Mouse (Mus musculus): ENCODE data around the gene Chd6. TPM values are rescaled to one million over a fixed set of nuclear protein-coding genes. Genes with fewer than 3 reads are reported as not detected.
A peak's percentile ranks its signal among the peaks of the same experiment; 100 is the strongest.

Chd6 gene
- 10 to 100 TPM; 53.4 to 54.2 TPM for total RNA-seq (2021)

GRCm38 (mm10) chr2:161108933-161109371, at the start of gene Chd6:
Chd6 (minus strand) TSS chr2:161109075.
- intact Hi-C loops (cut with DNase I) = loop anchor here (5.0 kb wide), 1 partner anchor 67 kb away; no protein-coding TSS in a partner anchor
- DNase-seq (ENCODE audit: extremely low spot score in 1 of 2, low spot score in 2 of 2) = peak; percentile 99

- intact Hi-C loops (cut with DNase I) = no loop called here
- DNase-seq (ENCODE audit: extremely low spot score in 1 of 2, low spot score in 2 of 2) = no peak
These were observed 41.3 kb upstream of the Chd6 start for GRCm38 (mm10) chr2:161150004-161150842.

DNA sequence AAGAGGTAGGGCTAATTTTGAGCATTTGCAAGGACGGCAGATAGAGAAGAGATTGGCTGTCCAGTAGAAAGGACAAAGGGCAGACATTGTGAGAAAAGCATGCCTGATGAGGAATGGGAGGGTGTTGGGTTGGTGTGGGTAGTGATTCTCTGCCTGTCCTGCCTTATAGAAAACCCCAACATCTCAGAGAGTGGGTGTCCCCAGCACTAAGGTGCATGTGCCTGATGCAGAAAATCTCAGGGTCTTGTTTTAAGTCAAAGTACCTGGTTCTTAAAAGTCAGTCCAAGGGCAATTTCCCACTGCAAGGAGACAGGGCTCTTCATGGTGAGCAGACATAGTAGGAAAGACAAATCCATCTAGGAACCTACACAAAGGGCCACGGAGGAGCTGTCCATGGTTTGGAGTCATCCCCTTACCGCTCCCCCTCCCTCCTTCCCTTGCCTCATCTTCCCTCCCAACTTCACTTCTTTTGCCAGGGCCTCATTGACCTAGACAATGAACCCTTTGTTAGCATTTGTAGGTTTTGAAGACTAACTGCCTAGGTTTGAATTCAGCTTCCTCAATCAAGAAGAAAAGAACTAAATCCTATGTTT, 39.6 kb upstream of the Chd6 start:
- no peak for DNase-seq (ENCODE audit: extremely low spot score in 1 of 2, low spot score in 2 of 2)
- intact Hi-C loops (cut with DNase I) = no loop called here

- peak; percentile 31 to 55 for DNase-seq (ENCODE audit: extremely low spot score in 1 of 2, low spot score in 2 of 2)
- intact Hi-C loops (cut with DNase I) = no loop called here
These were observed 39.0 kb upstream of the Chd6 start for GRCm38 (mm10) chr2:161147656-161148427.

- intact Hi-C loops (cut with DNase I) = no loop called here
- no peak for DNase-seq (ENCODE audit: extremely low spot score in 1 of 2, low spot score in 2 of 2)
These were observed 35.9 kb upstream of the Chd6 start for GRCm38 (mm10) chr2:161144799-161145198.

- no peak for DNase-seq (ENCODE audit: extremely low spot score in 1 of 2, low spot score in 2 of 2)
- intact Hi-C loops (cut with DNase I) = no loop called here
These were observed 30.0 kb upstream of the Chd6 start for GRCm38 (mm10) chr2:161138672-161139536.

DNA sequence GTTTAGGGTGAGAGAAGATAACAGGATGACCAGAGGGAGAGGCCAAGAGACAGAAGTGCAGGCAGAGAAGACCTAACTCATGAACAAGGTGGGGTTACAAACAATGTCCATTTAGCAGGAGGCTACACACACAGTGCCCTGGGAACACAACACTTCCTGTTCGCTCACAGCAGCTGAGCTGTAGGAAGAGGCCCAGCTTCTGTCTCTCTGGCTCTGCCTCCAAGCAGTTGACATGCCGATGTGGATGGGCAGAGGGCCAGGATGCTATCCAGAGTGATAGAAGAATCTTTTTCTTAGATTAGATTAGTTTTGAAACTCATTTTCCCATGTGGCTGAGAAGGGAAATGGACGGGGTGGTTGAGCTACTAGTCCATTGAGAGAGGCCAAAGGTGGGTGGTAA, 28.1 kb upstream of the Chd6 start:
- intact Hi-C loops (cut with DNase I) = no loop called here
- no peak for DNase-seq (ENCODE audit: extremely low spot score in 1 of 2, low spot score in 2 of 2)

GRCm38 (mm10) chr2:161128367-161129111, 19.7 kb upstream of the Chd6 start:
- peak in 1 of 2 experiments; percentile 56 for DNase-seq (ENCODE audit: extremely low spot score in 1 of 2, low spot score in 2 of 2)
- intact Hi-C loops (cut with DNase I) = no loop called here

DNA sequence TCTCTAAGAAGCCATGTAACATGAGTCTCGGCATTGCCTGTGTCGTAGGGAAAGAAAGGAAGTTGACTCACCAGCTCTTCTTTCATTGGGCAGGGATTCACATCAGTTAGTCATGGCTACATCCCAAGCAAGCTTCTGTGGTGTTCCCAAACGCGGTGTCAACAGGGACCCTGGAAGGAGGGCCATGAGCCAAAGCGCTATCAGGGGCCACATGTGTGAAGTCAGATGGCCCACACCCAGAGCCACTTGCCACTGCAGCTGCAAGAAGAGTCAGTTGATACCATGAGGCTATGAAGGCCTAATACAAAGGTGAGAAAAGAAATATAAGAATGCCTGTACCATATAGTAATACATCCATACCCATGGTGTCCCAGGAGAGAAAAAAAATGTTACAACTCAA, 3.1 kb upstream of the Chd6 start:
- intact Hi-C loops (cut with DNase I) = loop anchor here (5.0 kb wide), 1 partner anchor 65 kb away; no protein-coding TSS in a partner anchor
- DNase-seq (ENCODE audit: extremely low spot score in 1 of 2, low spot score in 2 of 2) = no peak

DNA sequence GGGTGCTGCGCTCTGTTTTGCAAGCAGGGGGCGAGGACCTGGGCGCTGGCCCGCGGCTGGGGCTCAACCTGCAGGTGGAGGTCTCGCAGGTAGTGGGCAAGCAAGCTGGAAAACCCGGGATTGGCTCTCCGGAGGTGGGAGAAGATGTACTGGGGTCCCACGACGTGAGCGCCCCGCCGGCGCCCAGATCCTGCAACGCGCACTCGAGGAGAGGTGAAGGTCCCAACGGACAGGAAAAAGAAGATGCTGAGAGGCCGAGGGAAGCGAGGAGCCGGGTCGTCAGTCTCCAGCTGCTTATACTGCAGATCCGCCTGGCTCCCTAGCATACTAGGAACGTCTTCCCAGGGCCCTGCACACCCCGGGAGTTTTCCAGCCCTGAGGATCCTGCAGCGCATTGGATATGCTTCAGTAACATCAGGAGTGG, 535 bp upstream of the Chd6 start:
- intact Hi-C loops (cut with DNase I) = loop anchor here (5.0 kb wide), 1 partner anchor 67 kb away; no protein-coding TSS in a partner anchor
- no peak for DNase-seq (ENCODE audit: extremely low spot score in 1 of 2, low spot score in 2 of 2)

DNA sequence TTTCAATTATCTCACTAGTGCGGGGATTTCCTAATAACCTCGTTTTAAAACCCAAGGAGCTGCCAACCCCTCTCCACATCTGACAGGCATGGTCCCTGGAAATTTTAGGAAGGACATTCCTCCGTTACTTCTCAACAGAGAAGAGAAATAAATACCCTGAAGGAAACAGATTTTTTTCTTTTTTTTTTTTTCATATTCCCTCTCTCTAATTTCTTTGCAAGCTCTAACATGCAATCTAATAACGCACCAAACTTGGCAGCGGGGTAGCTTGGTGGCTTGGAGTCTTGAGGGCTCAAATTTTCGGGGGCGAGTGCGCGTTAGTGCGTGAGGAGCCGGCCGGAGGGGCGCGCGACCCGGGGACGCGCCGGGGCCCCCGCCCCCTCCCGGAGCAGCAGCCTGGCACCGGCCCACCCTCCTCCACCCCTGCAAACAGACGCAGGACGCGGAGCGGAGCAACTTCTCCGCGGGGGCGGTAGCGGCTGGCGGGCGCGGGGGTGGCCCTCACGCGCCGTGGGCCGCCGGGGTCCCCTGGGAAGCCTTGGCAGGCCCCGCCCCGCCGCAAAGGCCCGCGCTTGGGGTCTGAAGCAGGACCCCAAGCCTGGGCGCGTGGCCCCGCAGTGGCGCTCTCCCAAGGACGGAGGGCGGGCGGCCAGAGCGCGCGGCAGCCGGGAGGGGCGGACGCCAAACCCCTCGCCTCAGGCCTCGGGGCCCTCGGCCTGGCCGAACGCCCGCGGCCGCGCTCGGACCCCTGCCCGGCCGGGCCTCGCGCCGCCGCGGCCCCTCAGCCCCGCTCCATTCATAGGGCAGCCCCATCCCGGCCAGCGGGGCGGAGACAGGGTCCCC, 569 bp downstream of the Chd6 start:
- DNase-seq (ENCODE audit: extremely low spot score in 1 of 2, low spot score in 2 of 2) = peak in 1 of 2 experiments; percentile 78
- intact Hi-C loops (cut with DNase I) = loop anchor here (5.0 kb wide), 1 partner anchor 66 kb away; no protein-coding TSS in a partner anchor

GRCm38 (mm10) chr2:161107236-161107635, 1.6 kb downstream of the Chd6 start:
- DNase-seq (ENCODE audit: extremely low spot score in 1 of 2, low spot score in 2 of 2) = no peak
- intact Hi-C loops (cut with DNase I) = loop anchor here (5.0 kb wide), 1 partner anchor 65 kb away; no protein-coding TSS in a partner anchor

DNA sequence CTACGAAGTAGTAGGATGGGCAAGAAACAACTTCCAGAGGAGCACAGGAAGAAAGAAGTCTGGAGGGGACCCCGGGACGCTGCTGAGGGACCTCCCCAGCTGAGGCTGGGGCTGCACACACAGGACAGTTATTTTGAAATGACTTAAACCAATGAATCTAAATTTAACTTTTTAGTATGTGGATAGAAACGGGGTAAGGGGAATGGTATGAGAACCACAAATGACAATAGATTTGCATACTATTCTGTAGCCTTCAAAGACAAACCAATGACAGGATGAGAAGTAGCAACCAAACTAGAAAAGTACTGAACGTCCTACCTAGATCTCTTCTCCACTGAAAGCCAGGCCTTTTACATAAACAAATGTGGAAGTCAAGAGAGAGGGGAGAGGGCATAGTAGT, 5.1 kb downstream of the Chd6 start:
- intact Hi-C loops (cut with DNase I) = no loop called here
- DNase-seq (ENCODE audit: extremely low spot score in 1 of 2, low spot score in 2 of 2) = no peak

DNA sequence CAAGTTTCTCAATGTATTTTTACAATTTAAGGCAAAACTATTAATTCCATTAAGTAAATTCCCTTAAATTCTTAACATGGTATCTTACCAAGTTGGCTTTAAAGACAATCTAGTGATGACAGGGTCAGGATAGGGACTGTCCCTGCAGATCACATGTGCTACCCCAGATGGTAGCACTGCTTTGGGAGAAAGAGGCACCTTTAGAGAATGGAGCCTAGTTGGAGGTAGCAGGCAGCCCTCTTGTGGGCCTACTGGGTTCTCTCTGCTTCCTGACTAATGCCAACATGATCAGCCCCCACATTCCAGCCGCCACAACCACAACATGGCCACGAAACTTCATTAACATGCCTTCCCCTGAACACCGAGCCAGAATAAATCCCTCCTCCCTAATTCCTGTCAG, 6.8 kb downstream of the Chd6 start:
- intact Hi-C loops (cut with DNase I) = no loop called here
- no peak for DNase-seq (ENCODE audit: extremely low spot score in 1 of 2, low spot score in 2 of 2)

DNA sequence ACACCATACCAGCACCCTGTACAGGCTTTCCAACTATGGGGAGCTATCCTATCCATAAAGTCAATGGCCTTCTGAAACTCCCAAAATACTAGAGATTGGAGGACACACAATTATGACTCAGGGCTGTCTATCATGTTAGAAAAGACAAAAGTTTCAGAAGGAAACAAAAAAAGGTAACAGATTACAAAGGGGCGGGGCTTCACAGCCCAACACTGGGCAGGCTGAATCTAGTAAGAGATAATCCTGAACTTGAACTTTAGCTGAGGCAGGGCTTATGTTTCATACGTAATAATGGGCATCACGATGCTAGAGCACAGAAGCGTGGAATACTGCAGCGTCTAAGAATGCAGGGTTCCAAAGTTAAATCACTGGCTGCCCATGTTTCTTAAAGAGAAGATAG, 11.1 kb downstream of the Chd6 start:
- intact Hi-C loops (cut with DNase I) = no loop called here
- DNase-seq (ENCODE audit: extremely low spot score in 1 of 2, low spot score in 2 of 2) = no peak

DNA sequence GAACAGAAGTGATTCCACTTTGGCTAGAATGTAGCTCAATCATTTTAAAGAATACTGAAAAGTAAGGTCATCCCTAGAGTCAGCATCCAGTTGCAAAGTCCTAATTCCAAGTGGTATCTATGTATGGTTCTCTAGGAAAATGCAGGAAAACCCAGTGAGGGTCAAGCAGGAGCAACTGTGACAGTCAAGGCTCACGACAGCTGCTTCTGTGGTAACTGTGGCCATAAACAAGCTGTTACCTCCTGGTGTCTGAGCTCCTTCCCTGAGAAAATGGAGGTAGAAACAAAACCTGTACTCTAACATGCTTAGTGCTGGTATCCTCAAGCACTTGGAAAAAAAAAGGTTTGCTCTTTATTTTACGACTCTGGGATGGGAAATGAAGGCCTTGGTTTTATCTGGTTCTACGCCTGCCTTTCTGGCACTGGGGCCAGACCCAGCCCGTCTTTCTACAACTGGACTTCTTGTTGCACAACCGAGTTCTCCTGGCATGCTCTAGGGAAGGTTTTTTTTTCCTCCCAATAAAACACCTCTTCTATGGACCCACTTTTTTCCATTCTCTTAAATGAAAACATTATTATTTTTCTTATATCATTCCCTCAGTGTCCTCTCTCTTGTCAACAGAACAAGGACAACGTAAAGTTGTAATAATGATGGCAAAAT, 18.0 kb downstream of the Chd6 start:
- intact Hi-C loops (cut with DNase I) = no loop called here
- DNase-seq (ENCODE audit: extremely low spot score in 1 of 2, low spot score in 2 of 2) = no peak
